Mouse (Mus musculus): Measurements from ENCODE around the gene Card9.

DNA sequence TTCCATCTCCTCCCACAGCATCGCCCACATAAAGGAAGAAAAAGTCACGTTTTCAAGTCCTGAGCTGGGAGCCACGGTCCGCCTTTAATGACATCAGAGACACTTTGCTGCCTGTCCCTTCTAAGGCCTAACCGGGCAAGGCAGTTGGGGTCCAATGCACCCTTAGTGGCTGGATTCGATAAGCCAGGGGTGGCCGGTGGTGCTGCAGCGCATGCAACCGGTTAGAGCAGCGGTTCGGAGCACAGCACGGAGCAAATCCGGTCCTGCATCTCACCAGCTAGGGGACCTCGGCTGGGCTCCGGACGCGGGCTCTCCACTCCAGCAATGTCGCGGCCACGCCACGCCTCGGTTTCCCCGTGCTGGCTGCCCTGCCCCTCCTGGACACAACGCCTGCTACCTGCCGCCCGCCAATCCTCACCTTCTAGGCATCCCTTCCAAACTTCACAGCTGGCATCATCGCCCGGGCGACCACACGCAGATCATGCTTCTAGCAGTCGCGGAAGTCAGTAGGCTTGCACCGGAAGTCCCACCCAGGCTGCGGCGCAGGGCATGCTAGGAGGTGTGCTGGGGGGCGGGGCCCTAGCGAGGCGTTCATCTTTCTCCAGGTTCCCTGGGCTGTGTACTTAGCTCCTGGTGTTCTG lies 19.5 kb upstream of the Card9 start, which contains the start of gene Snapc4:
- TF ChIP-seq POLR2A (IDR thresholded peaks at IDR 0.05; ENCODE audit: low read depth, low read length) (peak; percentile 12), CTCF (conservative IDR thresholded peaks at IDR 0.05; ENCODE audit: insufficient read depth, insufficient read length, low read depth, low read length) (no peak)

All from kidney, adult 2 months (tissue).